Mouse (Mus musculus) brain, embryonic 14.5 days (tissue): ENCODE measurements around the gene Prr19.

Experiments used
- CTCF ChIP-seq: fragments of 200-500 bp; IDR thresholded peaks from 2 replicates; pipeline ENCODE4 v1.5.1; 2012; ENCODE audit warnings: inconsistent platforms, mild to moderate bottlenecking, moderate library complexity, borderline replicate concordance; ENCODE audit not compliant: insufficient read depth, insufficient read length; ENCODE audit errors: extremely low read depth
- POLR2A ChIP-seq: fragments of 200-500 bp; IDR thresholded peaks from 2 replicates; pipeline ENCODE4 v1.6.1; 2012; ENCODE audit warnings: mild to moderate bottlenecking, inconsistent platforms, borderline replicate concordance; ENCODE audit not compliant: poor library complexity, insufficient read depth, insufficient read length, severe bottlenecking; ENCODE audit errors: extremely low read depth

DNA sequence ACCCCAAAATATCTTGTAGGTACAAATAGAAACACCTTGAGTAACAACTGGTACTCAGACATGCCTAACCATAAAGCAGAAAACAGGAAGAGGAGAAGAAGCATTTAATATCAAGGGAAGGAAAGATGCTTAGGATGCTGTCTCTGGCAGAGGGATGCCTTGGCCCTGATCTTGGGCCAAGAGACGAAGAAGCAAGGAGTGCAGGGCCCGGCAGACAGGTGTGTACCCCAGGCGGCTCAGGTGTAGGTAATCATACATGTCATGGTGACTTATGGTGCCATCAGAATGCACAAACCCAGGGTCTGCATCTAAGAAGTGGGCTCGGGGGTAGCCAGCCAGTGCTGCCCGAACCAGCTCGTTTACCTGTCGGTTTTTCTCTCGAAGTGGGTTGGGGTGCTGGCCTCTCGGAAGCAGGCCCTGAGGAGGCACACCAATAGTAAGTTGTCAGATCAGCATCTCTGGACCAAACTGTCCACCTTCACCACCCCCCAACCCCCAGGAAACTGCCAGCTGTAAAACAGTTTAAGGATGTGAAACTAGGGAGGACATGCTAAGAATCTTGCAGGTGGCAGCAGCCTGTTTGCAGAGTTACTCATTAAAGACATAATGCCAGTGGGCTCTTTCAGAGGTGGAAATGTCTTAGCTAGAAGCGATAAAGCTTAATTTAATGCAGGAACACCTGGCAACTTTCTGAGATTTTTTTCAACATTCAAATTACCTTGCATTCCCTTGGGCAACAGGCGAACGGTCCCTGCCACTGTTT, 6.1 kb upstream of the Prr19 start:
- TF ChIP-seq CTCF (no peak), POLR2A (no peak)
